In genomic region chr8:124392271-124393012, GRCm38 (mm10) we compare ENCODE assay signal across 18 mouse cellular contexts. TPM values are rescaled to one million over a fixed set of nuclear protein-coding genes. Genes with fewer than 3 reads are reported as not detected.
DNase-seq lines count a peak whose midpoint lies in the region; ATAC-seq and TF ChIP-seq lines count a peak whose summit lies in the region.
"Had no signal": no experiment of that assay in that cellular context is flagged by ENCODE, and none has a peak within 500 bp of the region (broad histone marks: within the 10 kb centered on the region; RNA-seq: fewer than 3 reads in every experiment).

No protein-coding gene starts in this region.

- 0 out of 2 replicates have a peak, but pooled peaks have one; percentile 28 for ATAC-seq in neural tube, embryonic 13.5 days (ENCODE audit: low read depth)
- ATAC-seq: midbrain, embryonic 15.5 days had no signal

- H3K27me3 ChIP-seq in neural tube, embryonic 13.5 days, result no peaks in the 10 kb centered on the region
- H3K27me3 ChIP-seq in kidney, adult 2 months (replicated peaks; ENCODE audit: control insufficient read depth, insufficient read depth, low read length), result no peaks in the 10 kb centered on the region
- H3K27me3 ChIP-seq: heart, embryonic 15.5 days; midbrain, embryonic 15.5 days had no signal

- no peak overlapping the region for H3K9ac ChIP-seq in neural tube, embryonic 13.5 days
- H3K9ac ChIP-seq: heart, embryonic 15.5 days; lung, embryonic 14.5 days; midbrain, embryonic 15.5 days had no signal

- no peak overlapping the region for H3K4me2 ChIP-seq in neural tube, embryonic 13.5 days
- H3K4me2 ChIP-seq: heart, embryonic 15.5 days; liver, embryonic 11.5 days; lung, embryonic 14.5 days; midbrain, embryonic 15.5 days had no signal

- peak overlapping the region; percentile 50 for H3K27ac ChIP-seq in neural tube, embryonic 13.5 days (replicated peaks)
- no peak overlapping the region for H3K27ac ChIP-seq in kidney, adult 2 months (ENCODE audit: insufficient read depth, low read depth, low read length)
- H3K27ac ChIP-seq: heart, adult 2 months; heart, embryonic 15.5 days; midbrain, embryonic 15.5 days had no signal

- H3K4me1 ChIP-seq in neural tube, embryonic 13.5 days (replicated peaks), result peaks cover 23% of the 10 kb centered on the region
- no peaks in the 10 kb centered on the region for H3K4me1 ChIP-seq in kidney, adult 2 months (ENCODE audit: control insufficient read depth, insufficient read depth, low read length)
- H3K4me1 ChIP-seq: midbrain, embryonic 15.5 days had no signal

- DNase-seq in embryo, embryonic 10.5 days (ENCODE audit: low spot score), result peak; percentile 6
- DNase-seq in embryo, embryonic 11 days, result no peak
- DNase-seq in neural tube, embryonic 10.5 days (ENCODE audit: extremely low spot score, low spot score), result no peak
- peak; percentile 23 for DNase-seq in mesoderm, embryonic 11.5 days (ENCODE audit: low read depth, low spot score)
- DNase-seq in urinary bladder, postnatal 36 days (ENCODE audit: low spot score in 2 of 2), result no peak
- DNase-seq in frontal cortex, postnatal 36 days (ENCODE audit: low spot score in 2 of 2), result no peak
- no peak for DNase-seq in kidney, adult 2 months
- DNase-seq: adrenal gland, postnatal 10 days; cerebellum, adult 11-12 months; cerebellum, postnatal 25 days; gastrocnemius, postnatal 14 days; heart, adult 2 months; lung, embryonic 14.5 days; thymus, adult 18-20 months had no signal

- no peak for TF ChIP-seq POLR2A in kidney, adult 2 months (IDR thresholded peaks at IDR 0.05; ENCODE audit: low read depth, low read length)

- H3K9me3 ChIP-seq in neural tube, embryonic 13.5 days, result no peaks in the 10 kb centered on the region
- H3K9me3 ChIP-seq: heart, embryonic 15.5 days; midbrain, embryonic 15.5 days had no signal

- H3K4me3 ChIP-seq in neural tube, embryonic 13.5 days, result no peak overlapping the region
- H3K4me3 ChIP-seq in kidney, adult 2 months (ENCODE audit: insufficient read depth, low read depth, low read length), result no peak overlapping the region
- H3K4me3 ChIP-seq: heart, adult 2 months; heart, embryonic 15.5 days; midbrain, embryonic 15.5 days had no signal

- H3K36me3 ChIP-seq in neural tube, embryonic 13.5 days, result no peaks in the 10 kb centered on the region
- H3K36me3 ChIP-seq in kidney, adult 2 months (ENCODE audit: control insufficient read depth, insufficient read depth, low read length), result no peaks in the 10 kb centered on the region
- H3K36me3 ChIP-seq: heart, embryonic 15.5 days; midbrain, embryonic 15.5 days had no signal

- no peak for TF ChIP-seq CTCF in kidney, adult 2 months (conservative IDR thresholded peaks at IDR 0.05; ENCODE audit: insufficient read depth, insufficient read length, low read depth, low read length)

- 37% methylated on average over 10 of the region's 10 CpGs for WGBS in neural tube, embryonic 13.5 days
- WGBS in kidney, adult 2 months, result 56% methylated on average over 10 of the region's 10 CpGs

RNA-seq across cellular contexts. Expression of gene Pgbd5, which starts 47.0 kb away (rescaled TPM):
- 9.2 and 11.6 TPM in 2 replicates for polyA plus RNA-seq in neural tube, embryonic 13.5 days (2015; fragmentation: Nextera tagmentation; extraction: Ambion mirVana)
- 0.39 and 0.41 TPM in 2 replicates for polyA plus RNA-seq in kidney, adult 2 months (2012; rRNA removed)

Comparison
In these comparisons a context has a peak if more than half of its experiments do, and no peak if none do; other contexts are left out.
1. DNase-seq: peak in embryo, embryonic 10.5 days (single experiment) and mesoderm, embryonic 11.5 days (single experiment); none in embryo, embryonic 11 days (single experiment), neural tube, embryonic 10.5 days (single experiment), urinary bladder, postnatal 36 days (0 of 2), frontal cortex, postnatal 36 days (0 of 2) and kidney, adult 2 months (single experiment).